In genomic region chr9:66329474-66329873, GRCm38 (mm10) we compare ENCODE assay signal across 23 mouse cellular contexts. TPM values are rescaled to one million over a fixed set of nuclear protein-coding genes. Genes with fewer than 3 reads are reported as not detected.
DNase-seq lines count a peak whose midpoint lies in the region; ATAC-seq and TF ChIP-seq lines count a peak whose summit lies in the region.
"Had no signal": no experiment of that assay in that cellular context is flagged by ENCODE, and none has a peak within 500 bp of the region (broad histone marks: within the 10 kb centered on the region; RNA-seq: fewer than 3 reads in every experiment).

No protein-coding gene starts in this region.

- TF ChIP-seq CTCF in liver, postnatal 0 days (IDR thresholded peaks at IDR 0.05; ENCODE audit: low read depth) = no peak

- DNase-seq in liver, postnatal 0 days = no peak
- peak; percentile 45 for DNase-seq in NIH3T3 (ENCODE audit: low read depth)
- peak; percentile 56 for DNase-seq in embryonic facial prominence, embryonic 10.5 days (ENCODE audit: low spot score)
- DNase-seq in midbrain, embryonic 14.5 days = no peak
- DNase-seq in adrenal gland, postnatal 36 days = no peak
- DNase-seq in layer of hippocampus, postnatal 14 days (ENCODE audit: low spot score in 2 of 2) = no peak
- DNase-seq: adrenal gland, postnatal 25 days; cerebellum, adult 11 months; cerebellum, postnatal 14 days; gastrocnemius, postnatal 10 days; heart, adult 2 months; heart, postnatal 14 days; kidney, adult 11 months; kidney, postnatal 36 days; lung, embryonic 14.5 days had no signal

- peak overlapping the region; percentile 77 for H3K27ac ChIP-seq in liver, postnatal 0 days (ENCODE audit: low read depth)
- H3K27ac ChIP-seq in liver, embryonic 12.5 days = no peak overlapping the region
- H3K27ac ChIP-seq in embryonic facial prominence, embryonic 10.5 days (replicated peaks) = peak overlapping the region; percentile 40; the same call in 1 of the 2 replicates
- H3K27ac ChIP-seq in limb, embryonic 12.5 days = peak overlapping the region; percentile 8; the same call in 1 of the 2 replicates
- H3K27ac ChIP-seq in midbrain, embryonic 14.5 days (replicated peaks; ENCODE audit: low read depth, low read length) = no peak overlapping the region
- H3K27ac ChIP-seq: embryonic facial prominence, embryonic 12.5 days; heart, embryonic 13.5 days; hindbrain, embryonic 13.5 days; kidney, embryonic 15.5 days; midbrain, embryonic 12.5 days had no signal

- no peaks in the 10 kb centered on the region for H3K9me3 ChIP-seq in liver, postnatal 0 days (ENCODE audit: low read length)
- no peaks in the 10 kb centered on the region for H3K9me3 ChIP-seq in liver, embryonic 12.5 days (replicated peaks)
- no peaks in the 10 kb centered on the region for H3K9me3 ChIP-seq in embryonic facial prominence, embryonic 10.5 days
- H3K9me3 ChIP-seq in limb, embryonic 12.5 days = no peaks in the 10 kb centered on the region
- H3K9me3 ChIP-seq in midbrain, embryonic 14.5 days (ENCODE audit: control insufficient read depth, low read length) = no peaks in the 10 kb centered on the region
- H3K9me3 ChIP-seq: embryonic facial prominence, embryonic 12.5 days; heart, embryonic 13.5 days; hindbrain, embryonic 13.5 days; kidney, embryonic 15.5 days; midbrain, embryonic 12.5 days had no signal

- H3K36me3 ChIP-seq in liver, postnatal 0 days (replicated peaks; ENCODE audit: insufficient read depth, low read length) = no peaks in the 10 kb centered on the region
- no peaks in the 10 kb centered on the region for H3K36me3 ChIP-seq in liver, embryonic 12.5 days
- H3K36me3 ChIP-seq in embryonic facial prominence, embryonic 10.5 days (replicated peaks) = no peaks in the 10 kb centered on the region
- H3K36me3 ChIP-seq in limb, embryonic 12.5 days = no peaks in the 10 kb centered on the region
- H3K36me3 ChIP-seq in midbrain, embryonic 14.5 days (ENCODE audit: control insufficient read depth, insufficient read depth, low read length) = no peaks in the 10 kb centered on the region
- H3K36me3 ChIP-seq: embryonic facial prominence, embryonic 12.5 days; heart, embryonic 13.5 days; hindbrain, embryonic 13.5 days; kidney, embryonic 15.5 days; midbrain, embryonic 12.5 days had no signal

- no peak for TF ChIP-seq EP300 in liver, postnatal 0 days (IDR thresholded peaks at IDR 0.05; ENCODE audit: low read depth)

- H3K4me2 ChIP-seq in liver, postnatal 0 days (ENCODE audit: low read depth, low read length) = no peak overlapping the region
- H3K4me2 ChIP-seq in liver, embryonic 12.5 days = no peak overlapping the region
- no peak overlapping the region for H3K4me2 ChIP-seq in limb, embryonic 12.5 days
- no peak overlapping the region for H3K4me2 ChIP-seq in midbrain, embryonic 14.5 days (ENCODE audit: low read length)
- H3K4me2 ChIP-seq: embryonic facial prominence, embryonic 12.5 days; heart, embryonic 13.5 days; hindbrain, embryonic 13.5 days; kidney, embryonic 15.5 days; lung, embryonic 14.5 days; midbrain, embryonic 12.5 days had no signal

- ATAC-seq in liver, postnatal 0 days = no peak
- no peak for ATAC-seq in liver, embryonic 12.5 days
- no peak for ATAC-seq in limb, embryonic 12.5 days (ENCODE audit: insufficient number of reproducible peaks, insufficient read depth, low FRiP score, low TSS enrichment, low read depth)
- ATAC-seq in midbrain, embryonic 14.5 days (ENCODE audit: low FRiP score, low TSS enrichment) = no peak
- ATAC-seq: forebrain, embryonic 14.5 days had no signal

- no peaks in the 10 kb centered on the region for H3K27me3 ChIP-seq in liver, postnatal 0 days (ENCODE audit: insufficient read depth, low read length)
- H3K27me3 ChIP-seq in liver, embryonic 12.5 days (replicated peaks) = no peaks in the 10 kb centered on the region
- H3K27me3 ChIP-seq in embryonic facial prominence, embryonic 10.5 days (replicated peaks; ENCODE audit: low read depth, poor library complexity, severe bottlenecking) = no peaks in the 10 kb centered on the region
- H3K27me3 ChIP-seq in limb, embryonic 12.5 days = no peaks in the 10 kb centered on the region
- H3K27me3 ChIP-seq in midbrain, embryonic 14.5 days (ENCODE audit: control insufficient read depth, insufficient read depth, low read length) = no peaks in the 10 kb centered on the region
- H3K27me3 ChIP-seq: embryonic facial prominence, embryonic 12.5 days; heart, embryonic 13.5 days; hindbrain, embryonic 13.5 days; kidney, embryonic 15.5 days; midbrain, embryonic 12.5 days had no signal

- 51% methylated on average over 6 of the region's 6 CpGs for WGBS in liver, postnatal 0 days (ENCODE audit: insufficient replicate concordance)
- WGBS in liver, embryonic 12.5 days (ENCODE audit: insufficient replicate concordance) = 60% methylated on average over 6 of the region's 6 CpGs
- WGBS in embryonic facial prominence, embryonic 10.5 days = 25% methylated on average over 6 of the region's 6 CpGs
- 25% methylated on average over 6 of the region's 6 CpGs for WGBS in limb, embryonic 12.5 days
- 68% methylated on average over 6 of the region's 6 CpGs for WGBS in midbrain, embryonic 14.5 days

- H3K4me1 ChIP-seq in liver, postnatal 0 days (ENCODE audit: insufficient read depth) = peaks cover 7% of the 10 kb centered on the region
- 0 out of 2 replicates have a peak, but pooled peaks cover 7% of the 10 kb centered on the region for H3K4me1 ChIP-seq in liver, embryonic 12.5 days
- H3K4me1 ChIP-seq in embryonic facial prominence, embryonic 10.5 days = peaks cover 15% of the 10 kb centered on the region
- H3K4me1 ChIP-seq in limb, embryonic 12.5 days (replicated peaks) = peaks cover 7% of the 10 kb centered on the region; the same call in 1 of the 2 replicates
- no peaks in the 10 kb centered on the region for H3K4me1 ChIP-seq in midbrain, embryonic 14.5 days (ENCODE audit: control insufficient read depth, insufficient read depth, low read length)
- H3K4me1 ChIP-seq: hindbrain, embryonic 13.5 days; kidney, embryonic 15.5 days; midbrain, embryonic 12.5 days had no signal

- no peak overlapping the region for H3K9ac ChIP-seq in liver, postnatal 0 days (replicated peaks)
- no peak overlapping the region for H3K9ac ChIP-seq in liver, embryonic 12.5 days
- H3K9ac ChIP-seq in limb, embryonic 12.5 days (replicated peaks) = no peak overlapping the region
- H3K9ac ChIP-seq in midbrain, embryonic 14.5 days (replicated peaks; ENCODE audit: low read length) = no peak overlapping the region
- H3K9ac ChIP-seq: embryonic facial prominence, embryonic 12.5 days; heart, embryonic 13.5 days; hindbrain, embryonic 13.5 days; kidney, embryonic 15.5 days; lung, embryonic 14.5 days; midbrain, embryonic 12.5 days had no signal

- no peak overlapping the region for H3K4me3 ChIP-seq in liver, postnatal 0 days (ENCODE audit: low read depth, low read length)
- no peak overlapping the region for H3K4me3 ChIP-seq in liver, embryonic 12.5 days
- no peak overlapping the region for H3K4me3 ChIP-seq in embryonic facial prominence, embryonic 10.5 days
- H3K4me3 ChIP-seq in limb, embryonic 12.5 days (replicated peaks) = no peak overlapping the region
- H3K4me3 ChIP-seq in midbrain, embryonic 14.5 days (replicated peaks; ENCODE audit: low read depth, low read length) = no peak overlapping the region
- H3K4me3 ChIP-seq: embryonic facial prominence, embryonic 12.5 days; heart, adult 2 months; heart, embryonic 13.5 days; hindbrain, embryonic 13.5 days; kidney, embryonic 15.5 days; midbrain, embryonic 12.5 days had no signal

RNA-seq across cellular contexts. Expression of gene Herc1, which starts 20.8 kb away (rescaled TPM):
- 11.9 and 13.9 TPM in 2 replicates for polyA plus RNA-seq in liver, postnatal 0 days (2015; fragmentation: Nextera tagmentation; extraction: Ambion mirVana)
- 35.8 and 37.9 TPM in 2 replicates for polyA plus RNA-seq in liver, embryonic 12.5 days (2016; fragmentation: Nextera tagmentation; extraction: Ambion mirVana)
- 25.7 and 27.2 TPM in 2 replicates for polyA plus RNA-seq in embryonic facial prominence, embryonic 10.5 days (2016; fragmentation: Nextera tagmentation; extraction: Ambion mirVana)
- 27.4 and 30.3 TPM in 2 replicates for polyA plus RNA-seq in limb, embryonic 12.5 days (2016; fragmentation: Nextera tagmentation; extraction: Ambion mirVana)
- polyA plus RNA-seq in midbrain, embryonic 14.5 days (2014; fragmentation: Nextera tagmentation; extraction: Ambion mirVana) = 48.3 and 64.1 TPM in 2 replicates
- 10 to 100 TPM; 38.9 to 47.6 TPM for total RNA-seq in adrenal gland, postnatal 36 days (2021)
- total RNA-seq in layer of hippocampus, postnatal 14 days (2021) = 100 to 1,000 TPM; 112 to 128 TPM

Comparison
In these comparisons a context has a peak if more than half of its experiments do, and no peak if none do; other contexts are left out.
1. H3K27ac ChIP-seq: peak in liver, postnatal 0 days (single experiment), embryonic facial prominence, embryonic 10.5 days (single experiment) and limb, embryonic 12.5 days (single experiment); none in liver, embryonic 12.5 days (single experiment) and midbrain, embryonic 14.5 days (single experiment).
2. DNase-seq: peak in NIH3T3 (single experiment) and embryonic facial prominence, embryonic 10.5 days (single experiment); none in liver, postnatal 0 days (single experiment), midbrain, embryonic 14.5 days (single experiment), adrenal gland, postnatal 36 days (0 of 2) and layer of hippocampus, postnatal 14 days (0 of 2).